Mouse (Mus musculus): ENCODE measurements around the gene Tmem115.

GRCm38 (mm10) chr9:107569270-107569669, 35.5 kb downstream of the Tmem115 start:
- no peak for TF ChIP-seq CTCF (IDR thresholded peaks at IDR 0.05; ENCODE audit: low read depth)
- TF ChIP-seq EP300 (IDR thresholded peaks at IDR 0.05; ENCODE audit: low read depth): peak; percentile 13; the same call in 1 of the 2 replicates
